Mouse (Mus musculus) bone marrow, adult 2 months (tissue): ENCODE measurements around the gene Kirrel3. TPM values are rescaled to one million over a fixed set of nuclear protein-coding genes. Genes with fewer than 3 reads are reported as not detected.

ENCODE experiments used
- H3K27ac ChIP-seq: fragments of 200-500 bp; 2 replicates; pipeline ENCODE4 v1.5.1; 2012; ENCODE audit warnings: low read depth, mild to moderate bottlenecking, control low read depth, inconsistent platforms, low read length; ENCODE audit not compliant: control insufficient read depth, poor library complexity, insufficient read depth
- H3K4me1 ChIP-seq: fragments of 200-500 bp; 2 replicates; pipeline ENCODE4 v1.6.1; 2011; ENCODE audit warnings: low read length; ENCODE audit not compliant: control insufficient read depth, insufficient read depth
- H3K4me3 ChIP-seq: fragments of 200-500 bp; replicated peaks from 2 replicates; pipeline ENCODE3; 2011; ENCODE audit warnings: mild to moderate bottlenecking, low read depth, low read length, control low read depth; ENCODE audit not compliant: control insufficient read depth
- CTCF ChIP-seq: fragments of 200-500 bp; IDR thresholded peaks from 2 replicates; pipeline ENCODE4 v1.5.1; 2011; ENCODE audit warnings: low read length, control low read depth; ENCODE audit not compliant: control insufficient read depth, insufficient read depth
- POLR2A ChIP-seq: fragments of 200-500 bp; IDR thresholded peaks from 2 replicates; pipeline ENCODE4 v1.6.1; 2011; ENCODE audit warnings: low read depth, mild to moderate bottlenecking, control low read depth, low read length, borderline replicate concordance; ENCODE audit not compliant: control insufficient read depth
- WGBS: fragments of 180-500 bp; shearing (Covaris S2); methylation state at CpG from one replicate; pipeline ENCODE4 v1.1.7; 2018; 5-methylcytosine and 5-hydroxymethylcytosine counted together
- polyA plus RNA-seq: library from polyadenylated mRNA; stranded (reverse); fragments of >200 nt; gene quantifications from 2 replicates; pipeline ENCODE4 v1.2.4, GENCODE M21; 2011; ENCODE audit warnings: low replicate concordance; ENCODE audit not compliant: missing spikeins, insufficient read depth, insufficient read length

The Kirrel3 gene
- polyA plus RNA-seq, 1 experiment: not detected

DNA sequence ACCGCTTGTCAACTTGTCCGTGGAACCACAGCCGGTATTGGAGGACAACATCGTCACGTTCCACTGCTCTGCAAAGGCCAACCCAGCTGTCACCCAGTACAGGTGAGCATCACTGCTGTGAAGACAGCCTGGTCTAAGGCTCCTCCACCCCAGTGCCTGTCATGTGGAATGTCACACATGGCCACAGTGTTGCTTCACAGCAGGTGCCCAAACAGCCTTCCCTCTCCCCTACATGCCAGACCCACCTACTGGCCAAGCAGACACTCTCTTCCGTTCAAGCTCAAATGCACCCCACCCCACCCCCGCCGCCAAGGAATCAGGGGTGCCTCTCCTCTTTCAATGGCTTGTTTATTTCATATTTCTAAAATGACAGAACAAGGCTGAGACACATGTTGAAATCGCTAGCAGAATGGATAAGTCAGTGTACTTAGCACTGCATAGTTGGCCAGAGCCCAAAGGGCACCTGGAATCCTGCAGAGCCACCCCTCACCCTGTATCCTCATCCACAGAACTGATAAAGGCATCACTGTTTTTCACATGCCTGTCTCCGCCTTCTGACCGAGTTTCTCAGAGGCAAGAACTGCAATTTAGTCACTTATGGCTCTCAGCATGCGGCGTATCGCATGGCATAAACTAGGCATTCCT lies 522.1 kb downstream of the Kirrel3 start:
- Histone ChIP-seq H3K4me3 (no peak overlapping the region), H3K4me1 (no peaks in the 10 kb centered on the region), H3K27ac (no peak overlapping the region)
- TF ChIP-seq CTCF: no peak
- no peak for TF ChIP-seq POLR2A
- WGBS: 82% methylated on average over 14 of the region's 14 CpGs

DNA sequence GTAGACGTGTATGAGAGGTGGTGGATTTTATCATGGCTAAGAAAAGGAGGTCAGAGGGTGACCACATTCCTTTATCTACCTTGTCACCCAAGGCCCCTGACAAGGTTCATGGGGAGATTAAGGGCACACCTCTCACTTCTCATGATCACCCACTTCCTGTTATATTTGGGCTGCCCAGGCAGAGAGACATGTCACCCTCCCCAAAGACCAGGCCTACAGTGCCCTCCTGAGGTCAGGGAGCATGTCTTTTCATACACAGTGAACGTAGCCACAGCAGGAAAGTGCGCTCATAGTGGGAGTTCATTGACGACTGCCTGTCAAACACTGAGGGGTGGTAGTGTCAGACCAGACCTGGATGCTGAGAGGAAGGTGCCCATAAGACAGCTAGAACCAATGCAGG lies 531.1 kb downstream of the Kirrel3 start:
- WGBS: 17% methylated on average over 4 of the region's 4 CpGs
- Histone ChIP-seq H3K4me3 (no peak overlapping the region), H3K27ac (no peak overlapping the region), H3K4me1 (no peaks in the 10 kb centered on the region)
- no peak for TF ChIP-seq POLR2A
- peak; percentile 49 for TF ChIP-seq CTCF

DNA sequence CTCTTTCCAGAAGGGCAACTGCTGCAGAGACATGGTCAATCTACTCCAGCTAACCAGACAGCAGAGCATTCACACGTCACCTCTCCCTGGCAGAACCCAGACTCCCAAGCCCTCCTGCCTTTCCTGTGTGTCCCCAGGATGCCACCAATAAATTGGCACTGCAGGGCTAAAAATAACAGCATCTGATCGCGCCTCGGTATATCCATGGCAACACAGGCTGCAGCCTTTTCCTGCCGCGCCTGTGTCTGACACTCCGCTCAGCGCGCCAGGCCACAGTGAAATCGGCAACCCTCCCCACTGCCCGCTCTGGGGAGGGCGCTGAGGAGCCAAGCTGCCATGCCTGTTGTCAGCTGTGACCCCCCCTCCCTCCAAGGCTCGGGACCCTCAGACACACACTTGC lies 531.9 kb downstream of the Kirrel3 start:
- WGBS: 3% methylated on average over 13 of the region's 13 CpGs
- Histone ChIP-seq H3K4me3 (no peak overlapping the region), H3K4me1 (no peaks in the 10 kb centered on the region), H3K27ac (no peak overlapping the region)
- TF ChIP-seq POLR2A (no peak), CTCF (no peak)

DNA sequence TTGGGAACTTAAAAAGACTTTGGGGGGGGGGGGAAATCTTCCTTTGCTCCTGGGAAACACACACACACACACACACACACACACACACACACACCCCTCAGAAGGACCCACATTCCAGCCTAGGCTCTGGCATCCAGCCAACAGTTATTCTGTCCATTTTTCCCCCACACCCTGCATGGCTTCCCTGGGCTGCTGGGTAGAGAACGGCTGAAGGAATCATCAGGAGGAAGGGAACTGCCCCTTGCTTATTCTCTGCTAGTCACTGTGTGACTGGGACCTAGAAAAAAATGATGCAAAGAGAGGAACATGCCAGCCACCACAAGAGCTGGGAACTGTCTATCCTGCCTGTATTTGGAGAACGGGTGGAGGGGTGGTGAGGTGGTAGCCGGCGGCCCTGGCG lies 532.4 kb downstream of the Kirrel3 start:
- no peaks in the 10 kb centered on the region for H3K4me1 ChIP-seq
- no peak overlapping the region for H3K4me3 ChIP-seq
- H3K27ac ChIP-seq: no peak overlapping the region
- 14% methylated on average over 5 of the region's 5 CpGs for WGBS
- TF ChIP-seq POLR2A (no peak), CTCF (no peak)

DNA sequence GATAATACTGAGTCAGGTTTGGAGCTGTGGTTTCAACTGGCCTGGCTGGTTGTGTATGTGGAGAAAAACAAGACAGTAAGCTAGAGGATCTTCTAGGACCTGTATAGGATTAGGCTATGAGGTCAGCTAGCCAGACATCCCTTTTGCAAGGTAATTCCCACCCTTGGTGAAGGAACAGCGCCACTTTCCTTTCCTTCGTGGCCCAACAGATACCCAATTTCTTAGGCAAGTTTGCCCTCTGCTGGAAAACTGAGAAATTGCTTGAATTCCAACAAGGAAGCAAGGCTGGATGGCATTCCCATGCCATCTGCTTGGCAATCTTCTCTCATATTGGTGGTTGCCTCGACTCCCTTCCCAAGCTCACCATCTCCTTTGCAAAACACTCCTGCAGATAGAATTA lies 533.7 kb downstream of the Kirrel3 start:
- H3K27ac ChIP-seq: no peak overlapping the region
- TF ChIP-seq POLR2A: no peak
- no peak for TF ChIP-seq CTCF
- no peak overlapping the region for H3K4me3 ChIP-seq
- WGBS: 12% methylated on average over 3 of the region's 3 CpGs
- no peaks in the 10 kb centered on the region for H3K4me1 ChIP-seq

DNA sequence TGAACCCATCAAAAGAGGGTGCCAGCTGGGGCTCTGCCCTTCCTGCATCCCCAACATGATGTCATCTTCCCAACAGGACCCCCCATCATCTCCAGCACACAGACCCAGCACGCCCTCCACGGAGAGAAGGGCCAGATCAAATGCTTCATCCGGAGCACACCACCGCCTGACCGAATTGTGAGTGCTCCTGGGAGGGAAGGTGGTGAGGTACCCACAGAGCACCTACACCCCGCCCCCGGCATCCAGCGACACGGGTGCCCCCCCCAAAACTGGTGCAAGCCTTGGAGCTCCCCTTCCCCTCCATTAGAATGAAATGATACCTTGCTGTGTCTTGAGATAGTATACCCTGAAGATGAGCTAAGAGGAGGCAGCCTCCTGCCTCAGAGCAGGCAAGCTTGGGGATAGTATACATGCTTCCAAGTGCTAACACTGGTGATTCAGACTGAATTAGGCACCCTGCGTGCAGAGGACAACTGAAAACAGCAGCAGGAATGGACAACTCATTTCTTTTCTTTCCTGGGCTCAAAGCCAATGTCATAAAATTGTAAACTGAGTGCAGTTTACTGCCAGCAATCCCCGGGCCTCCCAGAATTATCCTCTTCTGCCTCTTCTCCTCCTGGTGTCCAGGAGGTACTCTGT lies 534.4 kb downstream of the Kirrel3 start:
- Histone ChIP-seq H3K4me1 (no peaks in the 10 kb centered on the region), H3K27ac (no peak overlapping the region), H3K4me3 (no peak overlapping the region)
- 60% methylated on average over 11 of the region's 11 CpGs for WGBS
- TF ChIP-seq POLR2A: no peak
- TF ChIP-seq CTCF: no peak

DNA sequence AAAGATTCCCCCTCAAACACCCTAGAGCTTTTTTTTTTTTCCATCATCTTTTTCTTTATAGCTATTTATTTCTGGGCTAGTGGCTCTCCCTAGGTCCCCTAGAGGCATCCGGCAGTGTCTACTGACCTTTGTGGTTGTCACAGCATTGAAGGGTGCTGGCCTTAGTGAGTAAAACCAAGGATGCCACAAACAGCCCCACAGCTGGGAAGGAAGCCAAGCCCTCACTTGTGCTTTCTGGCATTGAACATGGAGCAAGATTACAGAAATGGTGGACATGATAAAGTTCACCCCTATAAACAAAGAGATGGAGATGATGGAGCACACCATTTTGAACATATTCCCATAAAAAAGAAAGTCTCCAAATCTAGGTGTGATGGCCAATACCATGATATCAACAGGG lies 536.0 kb downstream of the Kirrel3 start:
- H3K4me1 ChIP-seq: no peaks in the 10 kb centered on the region

DNA sequence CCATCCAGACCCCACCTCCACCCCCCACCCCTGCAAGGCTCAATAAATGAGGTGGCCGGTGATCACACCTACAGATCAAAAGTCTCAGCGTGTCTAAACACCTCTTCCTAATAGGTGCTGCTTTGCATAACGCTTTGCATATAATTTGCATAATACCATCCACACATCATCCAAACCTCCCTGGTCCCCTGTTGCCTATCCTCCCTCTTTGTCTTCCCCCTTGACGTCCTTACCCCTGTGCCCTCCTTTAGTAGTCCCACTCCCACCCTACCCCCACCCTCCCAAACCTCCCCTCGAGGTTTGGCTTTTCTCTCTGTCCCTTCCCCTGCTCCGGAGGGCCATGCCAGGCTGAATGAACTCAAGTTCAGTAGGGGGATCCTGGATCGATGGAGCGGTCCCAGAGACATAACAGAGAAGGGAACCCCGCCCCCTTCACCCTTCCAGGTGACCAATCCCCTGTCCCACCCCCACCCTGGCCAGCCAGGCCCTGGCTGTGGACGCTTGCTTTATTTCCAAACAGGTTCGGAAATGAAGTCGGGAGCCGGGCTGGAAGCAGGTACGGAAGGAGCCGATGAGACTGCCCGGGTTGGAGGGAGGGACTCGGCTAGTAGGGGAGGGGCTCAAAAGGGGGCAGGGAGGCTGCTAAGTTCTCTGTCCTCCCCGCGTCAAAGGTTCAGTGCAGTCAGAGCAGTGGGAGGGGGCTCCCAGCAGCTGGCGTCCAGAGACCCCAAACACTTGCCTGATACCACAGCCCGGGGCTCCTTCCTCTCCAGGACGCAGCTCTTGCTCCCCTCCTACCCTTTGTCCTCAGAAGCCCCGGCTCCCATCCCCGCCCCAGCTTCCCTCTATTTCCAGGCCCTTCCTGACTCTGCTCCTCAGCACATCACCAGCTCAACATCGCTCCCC lies 539.1 kb downstream of the Kirrel3 start:
- Histone ChIP-seq H3K4me1 (no peaks in the 10 kb centered on the region), H3K27ac (no peak overlapping the region), H3K4me3 (no peak overlapping the region)
- TF ChIP-seq CTCF (no peak), POLR2A (no peak)
- 26% methylated on average over 25 of the region's 25 CpGs for WGBS

More for the DNA sequence above, 536.0 kb downstream of the Kirrel3 start:
- Histone ChIP-seq H3K4me3 (no peak overlapping the region), H3K27ac (no peak overlapping the region)
- WGBS: 55% methylated on average over 1 of the region's 1 CpGs
- no peak for TF ChIP-seq POLR2A
- TF ChIP-seq CTCF: no peak

DNA sequence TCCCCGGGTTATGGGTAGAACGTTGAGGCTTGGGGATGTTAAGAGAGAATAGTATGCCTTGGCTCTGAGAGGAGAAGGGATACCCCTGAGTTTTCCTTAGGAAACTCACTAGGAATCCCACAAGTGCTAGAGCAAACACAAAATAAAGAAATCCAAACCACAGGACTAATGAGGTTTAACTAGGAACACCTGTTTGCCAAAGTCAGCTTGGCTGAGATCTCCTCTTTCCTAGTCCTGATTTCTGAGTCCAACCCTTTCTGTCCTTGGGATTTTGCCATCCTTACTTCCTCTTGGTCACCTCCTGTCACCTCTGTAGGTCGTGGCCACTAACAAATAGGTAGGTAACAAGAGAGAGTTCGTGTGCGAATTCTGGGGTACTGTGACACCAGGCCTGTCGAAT lies 540.6 kb downstream of the Kirrel3 start:
- H3K27ac ChIP-seq: no peak overlapping the region
- no peak overlapping the region for H3K4me3 ChIP-seq
- no peaks in the 10 kb centered on the region for H3K4me1 ChIP-seq
- WGBS: 87% methylated on average over 6 of the region's 6 CpGs
- TF ChIP-seq CTCF (no peak), POLR2A (no peak)
